Mouse (Mus musculus): ENCODE results near the gene Dnah1. TPM values are rescaled to one million over a fixed set of nuclear protein-coding genes. Genes with fewer than 3 reads are reported as not detected.

The Dnah1 gene
- polyA plus RNA-seq, 1 experiment from 2014 or later, result 8.5 TPM

DNA sequence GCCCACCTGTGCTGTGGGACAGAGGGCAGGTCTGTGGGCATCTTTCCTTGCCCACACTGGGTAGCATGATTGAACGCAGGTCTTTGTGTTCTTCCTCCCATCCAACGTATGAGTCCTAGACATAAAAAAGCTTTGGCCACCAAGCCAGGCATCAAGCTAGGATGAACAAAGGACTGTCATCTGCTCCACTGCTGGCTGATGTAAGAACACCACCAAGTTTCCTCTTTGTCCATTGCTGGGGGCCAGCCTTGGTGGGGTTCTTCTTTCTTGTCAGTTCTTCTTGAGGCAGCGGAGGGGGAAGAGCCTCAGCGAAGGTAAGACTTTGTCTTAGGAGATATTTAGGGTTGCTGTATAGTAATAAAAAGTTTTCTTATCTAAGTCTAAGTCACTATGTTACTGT is 7.3 kb upstream of the Dnah1 start:
- no peak for ATAC-seq (replicated peaks; ENCODE audit: low FRiP score)
- Histone ChIP-seq H3K4me3 (replicated peaks) (no peak overlapping the region), H3K36me3 (no peaks in the 10 kb centered on the region), H3K9ac (no peak overlapping the region), H3K4me2 (no peak overlapping the region), H3K27me3 (peaks cover 12% of the 10 kb centered on the region), H3K4me1 (no peaks in the 10 kb centered on the region), H3K27ac (no peak overlapping the region), H3K9me3 (replicated peaks) (no peaks in the 10 kb centered on the region)
- WGBS, result 79% methylated on average over 4 of the region's 4 CpGs

DNA sequence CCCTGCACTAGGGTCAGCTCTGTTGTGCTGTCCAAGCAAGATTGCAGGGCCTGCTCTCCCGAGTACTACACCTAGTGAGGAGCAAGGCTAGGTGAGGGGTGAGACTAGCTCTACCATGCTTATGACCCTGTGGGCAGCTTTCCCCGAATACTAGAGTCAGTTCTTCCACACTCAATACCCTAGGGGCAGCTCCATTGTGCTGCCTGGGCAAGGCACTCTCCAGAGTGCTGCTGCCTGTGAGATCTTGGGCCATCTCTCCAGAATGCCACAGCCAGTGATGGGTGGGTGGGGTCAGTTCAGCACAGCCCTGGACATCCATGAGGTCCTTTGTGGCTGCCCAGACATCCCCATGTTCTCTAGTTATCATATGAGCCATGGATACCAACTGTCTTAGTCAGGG is 6.0 kb upstream of the Dnah1 start:
- WGBS, result 56% methylated on average over 2 of the region's 2 CpGs
- H3K27ac ChIP-seq, result no peak overlapping the region
- no peaks in the 10 kb centered on the region for H3K4me1 ChIP-seq
- no peak overlapping the region for H3K9ac ChIP-seq
- no peak overlapping the region for H3K4me2 ChIP-seq
- no peaks in the 10 kb centered on the region for H3K9me3 ChIP-seq (replicated peaks)
- H3K27me3 ChIP-seq, result peaks cover 12% of the 10 kb centered on the region
- H3K36me3 ChIP-seq, result no peaks in the 10 kb centered on the region
- ATAC-seq (replicated peaks; ENCODE audit: low FRiP score), result no peak
- H3K4me3 ChIP-seq (replicated peaks), result no peak overlapping the region

DNA sequence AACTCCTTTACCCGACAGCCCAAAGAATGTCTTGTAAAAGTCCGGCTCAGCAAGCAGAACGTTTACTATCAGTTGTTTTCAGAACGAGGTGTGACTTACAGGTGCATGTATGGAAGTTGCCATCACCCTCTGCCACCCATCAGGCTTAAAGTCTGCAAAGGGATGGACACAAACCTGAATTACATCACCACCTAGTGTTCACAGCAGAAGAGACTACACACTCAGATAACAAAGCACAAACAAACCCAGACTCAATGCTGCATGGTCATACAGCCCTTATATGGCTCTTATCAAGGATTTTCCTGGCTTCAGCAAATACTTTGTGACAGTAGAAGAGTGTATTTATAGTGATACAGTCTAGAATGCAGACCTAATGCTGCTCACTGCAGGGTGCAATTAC is 4.0 kb upstream of the Dnah1 start:
- no peak for ATAC-seq (replicated peaks; ENCODE audit: low FRiP score)
- 70% methylated on average over 4 of the region's 4 CpGs for WGBS

DNA sequence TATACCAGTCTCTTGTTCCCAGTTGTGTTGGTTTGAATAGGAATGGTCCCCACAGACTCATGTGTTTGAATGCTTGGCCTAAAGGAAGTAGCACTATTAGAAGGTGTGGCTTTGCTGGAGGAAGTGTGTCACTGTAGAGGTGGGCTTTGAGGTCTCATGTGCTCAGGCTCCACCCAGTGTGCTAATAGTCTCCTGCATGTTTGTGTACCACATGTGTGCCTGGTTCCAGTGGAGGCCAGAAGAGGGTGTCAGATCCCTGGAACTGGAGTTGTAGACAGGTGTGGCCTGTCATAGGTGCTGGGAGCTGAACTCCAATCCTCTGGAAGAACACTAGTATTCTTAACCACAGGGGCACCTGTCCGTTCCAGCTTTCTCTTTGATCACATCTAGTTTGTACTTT is 3.5 kb upstream of the Dnah1 start:
- Histone ChIP-seq H3K4me3 (replicated peaks) (no peak overlapping the region), H3K36me3 (no peaks in the 10 kb centered on the region), H3K27ac (no peak overlapping the region), H3K9ac (no peak overlapping the region), H3K4me1 (peaks cover 16% of the 10 kb centered on the region), H3K9me3 (replicated peaks) (no peaks in the 10 kb centered on the region), H3K27me3 (peaks cover 12% of the 10 kb centered on the region), H3K4me2 (no peak overlapping the region)
- ATAC-seq (replicated peaks; ENCODE audit: low FRiP score), result no peak
- WGBS, result 84% methylated on average over 1 of the region's 1 CpGs

More for the DNA sequence above, 4.0 kb upstream of the Dnah1 start:
- no peaks in the 10 kb centered on the region for H3K9me3 ChIP-seq (replicated peaks)
- no peak overlapping the region for H3K27ac ChIP-seq
- peaks cover 16% of the 10 kb centered on the region for H3K4me1 ChIP-seq
- H3K4me2 ChIP-seq, result no peak overlapping the region
- no peak overlapping the region for H3K4me3 ChIP-seq (replicated peaks)
- peaks cover 12% of the 10 kb centered on the region for H3K27me3 ChIP-seq
- no peaks in the 10 kb centered on the region for H3K36me3 ChIP-seq
- H3K9ac ChIP-seq, result no peak overlapping the region

DNA sequence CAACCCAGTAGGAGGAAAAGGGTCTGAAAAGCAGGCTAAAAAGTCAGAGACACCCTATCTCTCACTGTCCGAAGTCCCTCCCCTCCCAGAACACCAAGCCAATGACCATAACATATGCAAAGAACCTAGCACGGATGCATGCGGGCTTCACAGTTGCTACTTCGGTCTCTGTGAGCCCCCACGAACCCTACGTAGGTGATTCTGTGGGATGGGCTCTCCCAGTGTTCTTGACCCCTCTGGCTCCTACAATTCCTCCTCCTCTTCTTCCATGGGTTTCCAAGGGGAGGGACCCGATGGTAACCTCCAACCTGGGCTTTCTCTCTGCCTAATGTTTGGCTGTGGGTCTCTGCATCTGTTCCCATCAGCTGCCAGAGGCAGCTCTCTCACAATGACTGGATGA is 3.1 kb upstream of the Dnah1 start:
- WGBS, result 76% methylated on average over 7 of the region's 7 CpGs
- H3K9me3 ChIP-seq (replicated peaks), result no peaks in the 10 kb centered on the region
- H3K9ac ChIP-seq, result no peak overlapping the region
- peaks cover 12% of the 10 kb centered on the region for H3K27me3 ChIP-seq
- H3K4me1 ChIP-seq, result peaks cover 16% of the 10 kb centered on the region
- no peak for ATAC-seq (replicated peaks; ENCODE audit: low FRiP score)
- no peaks in the 10 kb centered on the region for H3K36me3 ChIP-seq
- H3K27ac ChIP-seq, result no peak overlapping the region
- H3K4me2 ChIP-seq, result no peak overlapping the region
- no peak overlapping the region for H3K4me3 ChIP-seq (replicated peaks)

DNA sequence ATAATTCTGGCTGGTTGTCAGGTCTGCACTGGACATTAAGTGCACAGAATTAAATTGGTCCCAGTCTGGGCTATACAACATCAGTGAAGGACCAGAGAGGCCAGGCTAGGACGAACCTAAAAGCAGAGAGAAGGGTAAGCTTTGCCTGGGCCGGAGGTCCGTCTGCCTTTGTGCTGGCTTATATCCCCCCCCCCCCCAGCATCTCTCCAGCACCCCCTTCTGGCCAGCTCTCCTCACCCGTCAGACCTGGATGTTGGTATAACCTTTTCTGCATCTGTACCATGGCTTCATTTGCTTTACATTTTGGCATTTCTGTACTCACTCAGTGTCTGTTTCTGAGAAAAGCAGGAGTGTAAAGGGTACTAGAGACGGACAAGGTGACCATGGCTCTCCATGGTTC is 1.9 kb upstream of the Dnah1 start:
- no peak overlapping the region for H3K27ac ChIP-seq
- WGBS, result 55% methylated on average over 5 of the region's 5 CpGs
- no peak overlapping the region for H3K9ac ChIP-seq
- H3K4me2 ChIP-seq, result no peak overlapping the region
- no peaks in the 10 kb centered on the region for H3K36me3 ChIP-seq
- peaks cover 5% of the 10 kb centered on the region; the same call in 1 of the 2 replicates for H3K27me3 ChIP-seq
- H3K4me3 ChIP-seq (replicated peaks), result no peak overlapping the region
- no peaks in the 10 kb centered on the region for H3K9me3 ChIP-seq (replicated peaks)
- H3K4me1 ChIP-seq, result peaks cover 16% of the 10 kb centered on the region
- no peak for ATAC-seq (replicated peaks; ENCODE audit: low FRiP score)

DNA sequence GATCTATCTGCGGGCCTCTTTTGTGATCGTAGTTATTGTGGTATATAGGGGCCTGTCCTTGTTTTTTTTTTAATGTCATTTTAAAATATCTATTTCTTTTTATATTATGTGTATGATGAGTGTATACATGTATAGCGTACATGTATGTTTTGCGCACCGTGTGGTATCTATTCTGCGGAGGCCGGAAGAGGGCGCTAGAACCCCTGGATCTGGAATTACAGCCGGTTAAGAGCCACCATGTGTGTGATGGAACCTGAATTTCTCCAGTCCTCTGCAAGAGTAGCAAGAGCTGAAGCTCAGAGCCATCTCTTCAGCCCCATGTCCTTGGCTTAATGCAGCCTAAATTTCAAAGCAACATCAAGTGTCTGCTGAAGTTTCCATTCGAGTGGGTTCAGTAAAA is 1.2 kb upstream of the Dnah1 start:
- ATAC-seq (replicated peaks; ENCODE audit: low FRiP score), result no peak

DNA sequence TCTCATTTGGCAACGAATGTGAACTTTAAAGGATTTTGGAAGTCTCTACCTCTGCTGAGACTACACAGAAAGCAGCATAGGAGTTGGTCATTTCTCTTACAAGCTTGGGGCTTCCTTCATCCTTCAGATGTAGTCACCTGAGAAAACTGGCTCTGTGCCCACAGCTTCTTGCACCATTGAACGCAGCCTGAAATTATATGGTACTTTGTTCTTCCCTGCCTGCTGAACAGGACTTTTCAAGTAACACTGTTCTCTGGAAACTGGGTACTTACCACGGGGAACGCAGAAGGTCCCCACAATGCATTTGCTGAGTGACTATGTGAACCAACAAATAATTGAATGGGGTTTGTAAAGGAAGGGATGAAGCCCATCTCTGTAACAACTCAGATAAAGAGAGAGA is 507 bp downstream of the Dnah1 start:
- H3K9ac ChIP-seq, result peak overlapping the region; percentile 39; the same call in 1 of the 2 replicates
- ATAC-seq (replicated peaks; ENCODE audit: low FRiP score), result no peak
- peak overlapping the region; percentile 74 for H3K4me2 ChIP-seq
- peaks cover 16% of the 10 kb centered on the region for H3K4me1 ChIP-seq
- H3K4me3 ChIP-seq (replicated peaks), result peak overlapping the region; percentile 45
- no peaks in the 10 kb centered on the region for H3K36me3 ChIP-seq
- peak overlapping the region; percentile 56; the same call in 1 of the 2 replicates for H3K27ac ChIP-seq
- WGBS, result 77% methylated on average over 4 of the region's 4 CpGs
- H3K9me3 ChIP-seq (replicated peaks), result no peaks in the 10 kb centered on the region
- no peaks in the 10 kb centered on the region for H3K27me3 ChIP-seq

More for the DNA sequence above, 1.2 kb upstream of the Dnah1 start:
- WGBS, result 72% methylated on average over 10 of the region's 10 CpGs
- Histone ChIP-seq H3K9me3 (replicated peaks) (no peaks in the 10 kb centered on the region), H3K9ac (no peak overlapping the region), H3K4me2 (no peak overlapping the region), H3K36me3 (no peaks in the 10 kb centered on the region), H3K4me1 (peaks cover 16% of the 10 kb centered on the region), H3K27me3 (peaks cover 5% of the 10 kb centered on the region; the same call in 1 of the 2 replicates), H3K27ac (no peak overlapping the region), H3K4me3 (replicated peaks) (no peak overlapping the region)

DNA sequence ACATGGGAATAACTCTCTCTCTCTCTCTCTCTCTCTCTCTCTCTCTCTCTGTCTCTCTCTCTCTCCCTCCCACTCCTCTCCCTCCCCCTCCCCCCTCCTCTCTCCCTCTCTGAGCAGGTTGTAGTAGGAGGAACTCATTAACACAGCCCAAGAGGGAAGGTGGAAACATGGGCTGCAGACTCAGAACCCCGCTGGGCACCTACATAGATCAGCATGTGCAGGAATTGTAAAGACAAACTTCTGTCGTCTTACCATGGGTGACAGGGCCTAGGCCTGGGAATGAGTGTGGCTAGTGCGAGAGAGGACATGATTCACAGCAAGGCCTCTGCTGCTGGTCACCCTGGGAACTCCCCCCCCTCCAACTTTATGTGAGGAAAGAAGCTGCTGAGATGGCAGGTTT is 1.5 kb downstream of the Dnah1 start:
- H3K4me1 ChIP-seq, result peaks cover 16% of the 10 kb centered on the region
- no peaks in the 10 kb centered on the region for H3K27me3 ChIP-seq
- no peaks in the 10 kb centered on the region for H3K9me3 ChIP-seq (replicated peaks)
- no peak overlapping the region for H3K4me3 ChIP-seq (replicated peaks)
- H3K36me3 ChIP-seq, result no peaks in the 10 kb centered on the region
- WGBS, result 86% methylated on average over 3 of the region's 3 CpGs
- H3K9ac ChIP-seq, result no peak overlapping the region
- no peak overlapping the region for H3K27ac ChIP-seq
- no peak for ATAC-seq (replicated peaks; ENCODE audit: low FRiP score)
- no peak overlapping the region for H3K4me2 ChIP-seq

DNA sequence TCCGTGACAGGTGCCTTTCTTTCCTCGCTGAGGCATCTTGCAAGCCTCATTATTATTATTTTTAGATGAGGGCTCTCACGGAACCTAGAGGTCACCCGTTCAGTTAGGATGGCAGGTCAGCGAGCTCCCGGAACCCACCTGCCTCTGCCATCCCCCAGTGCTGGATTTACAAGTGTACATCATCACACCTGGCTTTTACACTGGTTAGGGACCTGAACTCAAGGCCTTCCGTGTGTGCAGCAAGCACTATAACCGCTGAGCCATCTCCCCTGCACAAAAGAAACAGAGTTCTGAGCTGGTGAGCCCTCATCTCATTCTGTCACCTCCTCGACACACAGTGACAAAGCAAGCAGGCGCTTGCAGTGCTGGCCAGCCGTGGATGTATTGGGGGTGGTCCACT is 2.5 kb downstream of the Dnah1 start:
- 85% methylated on average over 11 of the region's 11 CpGs for WGBS
- H3K36me3 ChIP-seq, result no peaks in the 10 kb centered on the region
- H3K9me3 ChIP-seq (replicated peaks), result no peaks in the 10 kb centered on the region
- H3K27ac ChIP-seq, result no peak overlapping the region
- no peak overlapping the region for H3K4me2 ChIP-seq
- H3K4me1 ChIP-seq, result peaks cover 16% of the 10 kb centered on the region
- no peak for ATAC-seq (replicated peaks; ENCODE audit: low FRiP score)
- no peak overlapping the region for H3K9ac ChIP-seq
- H3K4me3 ChIP-seq (replicated peaks), result no peak overlapping the region
- no peaks in the 10 kb centered on the region for H3K27me3 ChIP-seq

DNA sequence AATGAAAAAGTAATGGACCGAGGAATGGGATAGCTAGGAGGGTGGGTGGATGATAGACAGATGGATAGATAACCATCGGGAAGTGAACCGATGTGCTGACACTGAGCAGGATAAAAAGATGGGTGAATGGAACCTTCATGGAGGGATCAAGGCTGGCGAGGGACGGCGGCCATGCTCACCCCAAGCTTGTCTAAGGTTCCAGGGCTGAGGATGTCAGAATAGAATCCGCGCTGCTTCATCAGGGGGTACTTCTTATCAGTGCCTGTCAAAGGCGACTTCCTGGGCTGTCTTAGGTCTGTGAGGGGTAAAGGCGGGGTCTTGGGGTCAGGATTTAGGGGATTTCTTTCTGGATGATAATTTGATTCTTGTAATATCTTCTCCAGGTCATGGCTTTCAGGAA is 4.2 kb downstream of the Dnah1 start:
- Histone ChIP-seq H3K4me1 (peaks cover 16% of the 10 kb centered on the region), H3K9ac (no peak overlapping the region), H3K9me3 (replicated peaks) (no peaks in the 10 kb centered on the region), H3K27me3 (no peaks in the 10 kb centered on the region), H3K4me3 (replicated peaks) (no peak overlapping the region), H3K4me2 (no peak overlapping the region), H3K27ac (no peak overlapping the region), H3K36me3 (no peaks in the 10 kb centered on the region)
- WGBS, result 80% methylated on average over 10 of the region's 10 CpGs
- no peak for ATAC-seq (replicated peaks; ENCODE audit: low FRiP score)

DNA sequence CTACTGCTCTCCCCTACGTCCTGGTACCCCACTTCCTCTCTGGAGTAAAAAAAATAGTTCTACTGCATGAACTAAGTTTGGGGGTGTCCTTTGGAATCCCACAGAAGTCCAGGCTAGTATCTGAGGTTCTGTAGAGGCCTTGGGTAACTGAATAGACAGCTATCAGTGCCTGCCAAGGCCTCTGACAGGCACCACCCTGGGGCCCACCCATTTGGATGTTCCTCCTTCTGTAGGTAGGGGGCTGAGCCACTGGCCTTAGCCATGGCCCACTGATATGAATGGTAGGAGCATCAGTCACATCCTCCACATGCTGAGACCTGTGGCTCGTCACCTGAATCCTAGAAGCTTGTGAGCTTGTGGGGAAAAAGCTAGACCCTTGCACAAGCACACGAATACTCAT is 5.9 kb downstream of the Dnah1 start:
- Histone ChIP-seq H3K9ac (no peak overlapping the region), H3K27me3 (no peaks in the 10 kb centered on the region), H3K27ac (no peak overlapping the region), H3K36me3 (no peaks in the 10 kb centered on the region), H3K4me1 (peaks cover 4% of the 10 kb centered on the region; the same call in 1 of the 2 replicates), H3K9me3 (replicated peaks) (no peaks in the 10 kb centered on the region), H3K4me2 (no peak overlapping the region), H3K4me3 (replicated peaks) (no peak overlapping the region)
- 80% methylated on average over 3 of the region's 3 CpGs for WGBS
- ATAC-seq (replicated peaks; ENCODE audit: low FRiP score), result no peak

DNA sequence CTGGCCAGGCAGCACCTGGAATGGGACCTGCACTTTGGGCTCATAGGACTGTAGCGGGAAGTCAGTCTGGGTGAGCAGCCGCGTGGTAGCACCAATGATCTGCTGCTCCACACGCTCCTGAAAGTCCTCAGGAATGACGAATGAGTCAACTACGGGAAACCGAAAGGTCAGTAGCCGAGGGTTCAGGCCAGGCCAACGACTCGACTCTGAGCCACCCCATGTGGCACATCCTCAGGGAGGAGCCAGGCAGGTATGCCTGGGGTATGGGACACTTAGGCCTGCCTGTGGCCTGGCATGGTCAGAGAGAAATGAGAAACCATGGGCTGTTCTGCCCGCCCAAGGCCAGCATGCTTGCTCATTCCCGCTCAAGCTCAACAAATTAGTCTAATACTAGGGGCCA is 7.1 kb downstream of the Dnah1 start:
- no peak overlapping the region for H3K4me3 ChIP-seq (replicated peaks)
- H3K9me3 ChIP-seq (replicated peaks), result no peaks in the 10 kb centered on the region
- WGBS, result 56% methylated on average over 12 of the region's 12 CpGs

More for the DNA sequence above, 7.1 kb downstream of the Dnah1 start:
- Histone ChIP-seq H3K4me1 (peaks cover 4% of the 10 kb centered on the region; the same call in 1 of the 2 replicates), H3K4me2 (no peak overlapping the region), H3K27ac (no peak overlapping the region), H3K27me3 (no peaks in the 10 kb centered on the region), H3K36me3 (no peaks in the 10 kb centered on the region), H3K9ac (no peak overlapping the region)
- no peak for ATAC-seq (replicated peaks; ENCODE audit: low FRiP score)

Data from kidney, embryonic 15.5 days (tissue).